ENCODE assay signal across 9 mouse cellular contexts in genomic region chr14:55116425-55117200, GRCm38 (mm10). TPM values are rescaled to one million over a fixed set of nuclear protein-coding genes. Genes with fewer than 3 reads are reported as not detected.
DNase-seq lines count a peak whose midpoint lies in the region; ATAC-seq and TF ChIP-seq lines count a peak whose summit lies in the region.
"Had no signal": no experiment of that assay in that cellular context is flagged by ENCODE, and none has a peak within 500 bp of the region (broad histone marks: within the 10 kb centered on the region; RNA-seq: fewer than 3 reads in every experiment).

TSS of gene Jph4 (minus strand) at chr14:55116935.

- no peak within 1 kb of the TSS for H3K9ac ChIP-seq in embryonic facial prominence, embryonic 15.5 days
- H3K9ac ChIP-seq in midbrain, postnatal 0 days (replicated peaks; ENCODE audit: low read length, poor library complexity, severe bottlenecking) = peak within 1 kb of the TSS; percentile 96

- H3K9me3 ChIP-seq in embryonic facial prominence, embryonic 15.5 days (replicated peaks) = no peaks in the 10 kb centered on the region
- H3K9me3 ChIP-seq in midbrain, postnatal 0 days (ENCODE audit: low read length) = no peaks in the 10 kb centered on the region

- TF ChIP-seq CTCF in layer of hippocampus, adult 2 months (conservative IDR thresholded peaks at IDR 0.05) = no peak
- no peak for TF ChIP-seq CTCF in midbrain, postnatal 0 days (IDR thresholded peaks at IDR 0.05)

- H3K36me3 ChIP-seq in embryonic facial prominence, embryonic 15.5 days = no peaks in the 10 kb centered on the region
- peaks cover 6% of the 10 kb centered on the region for H3K36me3 ChIP-seq in midbrain, postnatal 0 days (ENCODE audit: insufficient read depth, low read length)

- peak within 1 kb of the TSS; percentile 99 for H3K4me2 ChIP-seq in embryonic facial prominence, embryonic 15.5 days (replicated peaks)
- H3K4me2 ChIP-seq in midbrain, postnatal 0 days (ENCODE audit: low read depth, low read length, poor library complexity, severe bottlenecking) = peak within 1 kb of the TSS; percentile 76

- no peak within 1 kb of the TSS; the same call in 1 of the 2 replicates for H3K27ac ChIP-seq in embryonic facial prominence, embryonic 15.5 days (replicated peaks)
- H3K27ac ChIP-seq in layer of hippocampus, adult 2 months = peak within 1 kb of the TSS; percentile 96
- H3K27ac ChIP-seq in midbrain, postnatal 0 days (ENCODE audit: low read depth, low read length) = peak within 1 kb of the TSS; percentile 97

- peak within 1 kb of the TSS; percentile 63 for H3K4me3 ChIP-seq in embryonic facial prominence, embryonic 15.5 days (replicated peaks)
- H3K4me3 ChIP-seq in layer of hippocampus, adult 2 months = peak within 1 kb of the TSS; percentile 73
- peak within 1 kb of the TSS; percentile 82 for H3K4me3 ChIP-seq in midbrain, postnatal 0 days (ENCODE audit: low read depth, low read length)
- H3K4me3 ChIP-seq: myocyte had no signal

- H3K27me3 ChIP-seq in embryonic facial prominence, embryonic 15.5 days = peaks cover 21% of the 10 kb centered on the region
- H3K27me3 ChIP-seq in midbrain, postnatal 0 days (ENCODE audit: insufficient read depth, low read length) = no peaks in the 10 kb centered on the region

- no peak for ATAC-seq in embryonic facial prominence, embryonic 15.5 days (ENCODE audit: insufficient number of reproducible peaks, low FRiP score, low TSS enrichment, low read depth)
- peak; percentile 71 for ATAC-seq in midbrain, postnatal 0 days (ENCODE audit: low FRiP score)

- DNase-seq in retina, postnatal 1 day = peak; percentile 67
- DNase-seq in retina, embryonic 14.5 days (ENCODE audit: low spot score) = no peak
- DNase-seq in layer of hippocampus, adult 2 months (ENCODE audit: low spot score in 2 of 2) = peak; percentile 75 to 85
- DNase-seq in midbrain, postnatal 0 days (ENCODE audit: low spot score) = peak; percentile 85
- no peak for DNase-seq in T-cell, adult 2 months (ENCODE audit: low spot score)
- no peak for DNase-seq in c-Kit-positive CD71-positive TER-119-positive erythroid progenitor cells, embryonic 14.5 days (ENCODE audit: low spot score)

- H3K4me1 ChIP-seq in embryonic facial prominence, embryonic 15.5 days = peaks cover 35% of the 10 kb centered on the region
- peaks cover 22% of the 10 kb centered on the region; the same call in 1 of the 2 replicates for H3K4me1 ChIP-seq in midbrain, postnatal 0 days (ENCODE audit: insufficient read depth, low read length)

- 5% methylated on average over 21 of the region's 21 CpGs for WGBS in embryonic facial prominence, embryonic 15.5 days
- WGBS in midbrain, postnatal 0 days = 3% methylated on average over 21 of the region's 21 CpGs

RNA-seq across cellular contexts. Expression of gene Jph4, which starts in this region (rescaled TPM):
- polyA plus RNA-seq in embryonic facial prominence, embryonic 15.5 days (2015; fragmentation: Nextera tagmentation; extraction: Ambion mirVana) = 3.0 and 3.6 TPM in 2 replicates
- total RNA-seq in layer of hippocampus, adult 2 months (2021) = 100 to 1,000 TPM; 453 to 476 TPM
- total RNA-seq in midbrain, postnatal 0 days (2014; rRNA removed) = 158 and 182 TPM in 2 replicates
- 41.7 and 45.1 TPM in 2 replicates for polyA plus RNA-seq in midbrain, postnatal 0 days (2015; fragmentation: Nextera tagmentation; extraction: Ambion mirVana)
- total RNA-seq: common myeloid progenitor, adult 5-6 weeks had no signal
- polyA plus RNA-seq: myocyte had no signal

Comparison
In these comparisons a context has a peak if more than half of its experiments do, and no peak if none do; other contexts are left out.
1. DNase-seq: peak in retina, postnatal 1 day (single experiment), layer of hippocampus, adult 2 months (2 of 2) and midbrain, postnatal 0 days (single experiment); none in retina, embryonic 14.5 days (single experiment), T-cell, adult 2 months (single experiment) and c-Kit-positive CD71-positive TER-119-positive erythroid progenitor cells, embryonic 14.5 days (single experiment).
2. Peak in every context shown above with its lines, with median percentiles within 50 percentile points of each other: H3K4me3 ChIP-seq.